Mouse (Mus musculus) Patski (cell line): ENCODE data around the gene Mfsd4b1. TPM values are rescaled to one million over a fixed set of nuclear protein-coding genes. Genes with fewer than 3 reads are reported as not detected.

Experiments used
- ATAC-seq: fragments of 100-300 bp; one replicate; pipeline ENCODE4 v1.8.0; 2021
- CTCF ChIA-PET: fragments of 350-600 bp; sonication (Branson Sonifier 250); formaldehyde crosslinking; loops from one replicate; lab custom pipeline; 2022; ENCODE audit warnings: inconsistent platforms; lab: Charles Lee
- POLR2A ChIA-PET: fragments of 350-600 bp; sonication (Branson Sonifier 250); formaldehyde crosslinking; loops from one replicate; lab custom pipeline; 2022; ENCODE audit warnings: antibody characterized with exemption, inconsistent platforms; lab: Charles Lee
- DNase-seq: peaks from one replicate; pipeline ENCODE4 v3.0.0-alpha.2; 2011; ENCODE audit warnings: low read depth, low spot score
- H3K27me3 ChIP-seq: fragments of 371-371 bp; one replicate; pipeline ENCODE4 v1.5.1; 2021
- CTCF ChIP-seq: fragments of 100-300 bp; IDR thresholded peaks from one replicate; pipeline ENCODE4 v1.5.1; 2021
- in situ Hi-C: fragments of 300-500 bp; cut with MboI; formaldehyde crosslinking; loops from 3 replicates; pipeline ENCODE4 v1.11.1; 2018; ENCODE audit warnings: low pct_unique_long_range_greater_than_20kb, mixed read lengths
- polyA plus RNA-seq: library from polyadenylated mRNA; unstranded; gene quantifications from one replicate; pipeline ENCODE4 v1.2.3, GENCODE M21; 2021

Gene Mfsd4b1
- polyA plus RNA-seq, 1 experiment from 2014 or later, result 2.2 TPM

DNA sequence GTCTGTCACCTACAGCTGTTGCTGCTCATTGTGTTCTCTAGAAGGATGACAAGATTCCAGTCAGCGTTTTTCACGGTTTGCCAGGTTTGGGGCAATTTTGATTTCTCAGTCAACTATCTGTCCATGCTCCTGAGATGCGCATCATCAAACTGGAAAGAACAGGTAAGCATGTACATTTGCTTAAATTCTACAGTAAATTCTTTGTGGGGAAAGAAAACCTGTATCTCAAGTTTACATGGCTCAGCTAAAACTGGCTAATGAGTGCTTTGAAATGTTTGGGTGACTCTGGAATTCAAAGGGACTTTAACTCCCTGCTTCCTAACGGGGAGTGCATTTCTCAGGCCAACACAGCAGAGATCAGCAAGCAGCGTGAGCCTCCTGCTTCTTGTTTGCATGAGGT, 36.9 kb upstream of the Mfsd4b1 start:
- ChIA-PET CTCF (interaction anchor here (1.1 to 14.6 kb wide), 3 partner anchors 34 to 152 kb away, joined by 3 to 138 read pairs (median 6); no protein-coding TSS in a partner anchor), POLR2A (interaction anchor here (0.8 kb wide), 1 partner anchor 170 kb away, joined by 3 read pairs; no protein-coding TSS in a partner anchor)
- in situ Hi-C loops, result no loop called here
- no peak for DNase-seq
- ATAC-seq, result no peak
- H3K27me3 ChIP-seq, result no peaks in the 10 kb centered on the region
- no peak for TF ChIP-seq CTCF

DNA sequence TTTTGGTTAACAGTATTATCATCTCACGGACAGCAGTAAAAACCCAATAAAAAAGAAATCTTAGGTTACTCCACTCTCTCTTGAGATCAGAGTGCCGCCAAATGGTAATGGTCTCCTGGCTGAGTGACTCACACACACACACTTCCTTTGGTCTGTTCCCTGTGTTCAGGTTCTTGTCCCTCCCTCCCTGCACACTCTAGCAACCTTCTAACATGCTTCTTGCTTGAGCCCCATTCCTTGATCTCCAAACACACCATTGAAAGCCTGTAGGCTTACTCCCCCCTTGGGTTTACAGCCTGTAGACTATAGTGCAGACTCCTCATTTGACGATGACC, 33.7 kb upstream of the Mfsd4b1 start:
- ChIA-PET POLR2A (no interaction called here), CTCF (interaction anchor here (14.6 kb wide), 1 partner anchor 155 kb away, joined by 138 read pairs; no protein-coding TSS in a partner anchor)
- DNase-seq (no peak), ATAC-seq (no peak)
- H3K27me3 ChIP-seq, result no peaks in the 10 kb centered on the region
- in situ Hi-C loops, result loop anchor here (5.0 to 10.0 kb wide), 3 partner anchors 86 to 466 kb away; partner anchors contain the start of gene Slc16a10
- no peak for TF ChIP-seq CTCF

DNA sequence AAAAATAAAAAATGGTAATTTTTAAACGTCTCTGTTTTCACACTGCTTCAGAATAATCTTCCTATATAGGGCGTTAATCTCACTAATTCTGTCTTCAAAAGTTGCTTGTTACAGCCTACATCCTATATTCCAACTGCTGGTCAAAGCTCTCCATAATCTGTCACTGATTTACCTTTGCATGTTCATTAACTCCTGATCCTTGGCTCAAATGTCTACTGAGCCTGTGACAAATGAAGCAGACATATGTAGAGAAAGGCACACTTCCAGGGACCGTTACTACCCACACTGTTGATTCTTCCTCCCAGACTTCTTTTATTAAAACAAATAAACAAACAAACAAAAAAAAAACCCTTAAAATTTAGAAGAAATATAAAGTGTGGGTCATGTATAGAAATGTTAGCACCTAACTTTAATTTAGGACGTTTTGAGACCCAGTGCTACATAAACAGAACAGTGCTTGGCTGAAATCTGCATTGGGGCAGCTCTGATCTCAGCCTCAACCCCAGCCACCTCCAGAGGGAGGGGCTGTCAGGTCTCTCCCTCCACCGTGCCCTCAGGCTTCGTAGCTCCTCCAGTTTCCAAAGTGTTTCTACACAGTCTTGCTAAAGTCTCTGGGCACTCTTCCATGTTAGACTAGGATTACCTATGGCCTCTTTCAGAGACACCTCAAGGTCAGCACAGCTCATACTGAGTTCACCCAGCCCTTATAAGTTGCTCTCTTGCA, 33.2 kb upstream of the Mfsd4b1 start:
- H3K27me3 ChIP-seq, result no peaks in the 10 kb centered on the region
- ChIA-PET CTCF (interaction anchor here (14.6 kb wide), 1 partner anchor 156 kb away, joined by 138 read pairs; no protein-coding TSS in a partner anchor), POLR2A (no interaction called here)

DNA sequence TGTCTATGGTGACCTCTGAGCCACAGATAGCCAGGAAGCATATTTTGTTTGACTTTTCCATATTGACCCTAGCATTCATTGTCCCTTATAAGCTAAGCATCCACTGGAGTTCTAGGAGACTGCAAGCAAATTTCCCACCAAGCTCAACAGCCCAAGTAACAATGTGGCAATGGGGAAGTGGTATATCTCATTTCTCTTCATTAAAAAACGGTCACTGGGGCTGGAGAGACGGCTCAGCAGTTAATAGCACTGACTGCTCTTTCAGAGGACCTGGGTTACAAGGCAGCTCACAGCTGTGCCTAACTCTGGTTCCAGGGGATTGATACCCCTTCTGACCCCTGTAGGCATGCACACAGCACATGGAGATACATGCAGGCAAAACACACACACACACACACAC, 32.5 kb upstream of the Mfsd4b1 start:
- no peaks in the 10 kb centered on the region for H3K27me3 ChIP-seq
- no peak for TF ChIP-seq CTCF
- POLR2A ChIA-PET, result no interaction called here
- ATAC-seq, result no peak
- DNase-seq, result no peak
- CTCF ChIA-PET, result interaction anchor here (1.0 to 14.6 kb wide), 2 partner anchors 101 to 156 kb away, joined by 3 to 138 read pairs; no protein-coding TSS in a partner anchor
- in situ Hi-C loops, result loop anchor here (5.0 to 10.0 kb wide), 3 partner anchors 87 to 467 kb away; partner anchors contain the start of gene Slc16a10

More for the DNA sequence above, 33.2 kb upstream of the Mfsd4b1 start:
- in situ Hi-C loops, result loop anchor here (5.0 to 10.0 kb wide), 3 partner anchors 87 to 467 kb away; partner anchors contain the start of gene Slc16a10
- TF ChIP-seq CTCF, result no peak
- no peak for DNase-seq
- ATAC-seq, result no peak

DNA sequence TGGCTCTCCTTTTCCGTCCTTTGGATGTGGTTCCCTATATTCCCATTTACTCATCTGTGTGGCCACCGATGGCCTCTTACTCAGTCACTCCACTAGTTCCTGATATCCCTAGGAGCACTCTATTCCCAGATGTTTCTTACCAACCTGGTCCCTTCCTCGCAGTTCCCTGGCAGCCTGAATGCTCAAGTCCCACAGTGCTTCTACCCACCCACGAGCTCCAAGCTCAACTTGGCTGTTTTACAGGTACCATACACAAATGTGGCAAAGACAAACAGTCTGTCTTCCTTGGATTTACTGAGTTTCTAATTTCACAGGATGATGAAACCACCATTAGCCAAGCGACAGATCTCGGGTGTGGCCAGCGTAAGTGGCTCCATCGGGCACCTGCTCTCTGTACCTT, 29.4 kb upstream of the Mfsd4b1 start:
- TF ChIP-seq CTCF, result no peak
- ATAC-seq (no peak), DNase-seq (no peak)
- ChIA-PET POLR2A (no interaction called here), CTCF (interaction anchor here (1.0 to 14.6 kb wide), 5 partner anchors 20 to 159 kb away, joined by 3 to 138 read pairs (median 7); partner anchors contain the start of gene Mfsd4b1)
- in situ Hi-C loops, result loop anchor here (10.0 kb wide), 2 partner anchors 90 to 470 kb away; partner anchors contain the start of gene Slc16a10
- H3K27me3 ChIP-seq, result no peaks in the 10 kb centered on the region

DNA sequence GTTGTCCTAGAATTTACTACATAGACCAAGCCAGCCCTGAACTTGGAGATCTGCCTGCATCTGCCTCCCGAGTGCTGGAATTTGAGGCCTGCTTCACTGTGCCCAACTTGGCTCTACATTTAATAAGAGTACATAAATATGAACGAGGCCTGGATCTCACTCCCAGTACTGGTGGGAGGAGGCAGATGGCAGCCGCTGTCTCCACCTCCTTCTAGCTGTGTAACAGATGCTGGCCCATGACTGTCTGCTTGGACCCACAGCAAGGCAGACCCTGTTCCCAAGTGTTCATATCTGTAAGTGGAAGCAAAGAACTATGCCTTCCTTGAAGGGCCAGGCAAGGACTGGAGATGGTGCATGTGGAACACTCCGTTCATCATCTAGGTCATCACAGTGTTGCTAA, 28.8 kb upstream of the Mfsd4b1 start:
- H3K27me3 ChIP-seq, result no peaks in the 10 kb centered on the region
- in situ Hi-C loops, result loop anchor here (10.0 kb wide), 2 partner anchors 91 to 471 kb away; partner anchors contain the start of gene Slc16a10
- DNase-seq (no peak), ATAC-seq (no peak)
- TF ChIP-seq CTCF, result no peak
- POLR2A ChIA-PET, result no interaction called here
- CTCF ChIA-PET, result interaction anchor here (0.7 to 14.6 kb wide), 11 partner anchors 15 to 160 kb away, joined by 3 to 138 read pairs (median 3); partner anchors contain the start of gene Mfsd4b1

DNA sequence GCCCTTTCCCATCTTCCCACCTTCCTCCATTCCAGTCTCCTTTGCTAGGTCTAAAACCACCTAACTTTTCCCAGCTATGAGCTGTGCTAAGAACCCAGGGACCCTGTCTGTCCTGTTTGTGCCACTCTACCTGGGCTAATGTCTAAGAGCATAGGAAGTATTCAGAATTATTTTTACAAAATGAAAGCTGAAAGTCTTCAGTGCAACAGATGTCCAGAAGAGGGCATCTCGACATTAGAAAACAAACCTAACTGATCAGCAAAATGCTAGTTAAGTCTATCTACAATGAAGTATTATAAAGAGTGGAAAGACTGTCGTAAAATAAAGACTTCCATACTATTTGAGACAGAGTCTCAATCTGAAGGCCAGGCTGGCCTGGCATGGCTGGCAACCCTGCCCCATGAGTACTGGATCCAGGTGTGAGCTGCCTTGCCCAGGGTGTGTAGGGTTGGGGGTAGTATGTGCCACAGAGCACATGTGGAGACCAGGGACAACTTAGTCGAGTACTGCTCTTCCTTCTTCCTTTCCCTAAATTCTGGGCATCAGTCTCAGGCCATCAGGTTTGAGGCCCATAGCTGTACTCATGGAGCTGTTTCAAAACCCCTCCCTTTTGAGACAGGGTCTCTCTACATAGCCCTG, 28.3 kb upstream of the Mfsd4b1 start:
- in situ Hi-C loops, result loop anchor here (10.0 kb wide), 2 partner anchors 91 to 471 kb away; partner anchors contain the start of gene Slc16a10
- H3K27me3 ChIP-seq, result no peaks in the 10 kb centered on the region
- no peak for DNase-seq
- peak; percentile 69 for TF ChIP-seq CTCF
- ATAC-seq, result no peak
- POLR2A ChIA-PET, result no interaction called here
- CTCF ChIA-PET, result interaction anchor here (0.7 to 14.6 kb wide), 12 partner anchors 10 to 161 kb away, joined by 3 to 138 read pairs (median 3); partner anchors contain the start of gene Mfsd4b1

DNA sequence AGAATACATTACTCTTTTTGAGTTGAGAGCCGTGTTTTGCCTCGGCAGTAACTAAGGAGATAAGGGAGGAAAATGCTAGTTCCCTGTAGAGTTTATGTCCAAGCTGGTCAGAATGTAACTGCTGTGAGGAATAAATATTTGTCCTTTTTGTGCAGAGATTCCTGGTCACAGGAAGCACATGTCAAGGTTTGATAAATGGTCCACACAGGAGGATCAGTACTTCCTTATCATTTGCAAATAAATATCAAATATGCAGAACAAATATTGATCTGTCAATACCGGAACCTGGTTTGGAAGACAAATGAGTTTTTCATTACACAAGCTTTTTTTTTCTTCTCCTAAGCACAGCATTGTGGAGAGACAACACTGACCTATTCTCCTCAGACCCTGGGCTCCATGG, 26.9 kb upstream of the Mfsd4b1 start:
- DNase-seq (no peak), ATAC-seq (no peak)
- CTCF ChIA-PET, result interaction anchor here (0.8 to 14.6 kb wide), 6 partner anchors 9 to 162 kb away, joined by 3 to 138 read pairs (median 5); no protein-coding TSS in a partner anchor
- POLR2A ChIA-PET, result no interaction called here
- TF ChIP-seq CTCF, result no peak
- H3K27me3 ChIP-seq, result no peaks in the 10 kb centered on the region
- in situ Hi-C loops, result loop anchor here (10.0 kb wide), 2 partner anchors 93 to 473 kb away; partner anchors contain the start of gene Slc16a10

DNA sequence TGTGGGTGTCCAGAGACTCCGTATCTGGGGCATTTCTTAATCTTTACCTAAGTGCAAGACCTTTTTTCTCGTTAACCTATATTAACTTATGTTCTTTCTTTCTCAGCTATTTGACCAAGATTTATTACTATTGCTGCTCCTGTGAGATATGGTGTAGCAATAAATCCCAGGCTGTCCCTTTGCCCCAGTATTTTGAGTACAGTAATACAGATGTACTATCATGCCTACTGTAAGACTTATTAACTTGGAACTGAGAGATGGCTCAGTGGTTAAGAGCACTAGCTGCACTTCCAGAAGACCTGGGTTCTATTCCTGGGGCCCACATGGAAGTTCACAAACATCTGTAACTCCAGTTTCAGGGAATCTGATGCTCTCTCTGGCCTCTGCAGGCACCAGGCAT, 25.7 kb upstream of the Mfsd4b1 start:
- in situ Hi-C loops, result loop anchor here (10.0 kb wide), 2 partner anchors 94 to 474 kb away; partner anchors contain the start of gene Slc16a10
- no peak for TF ChIP-seq CTCF
- no peaks in the 10 kb centered on the region for H3K27me3 ChIP-seq
- DNase-seq (no peak), ATAC-seq (no peak)
- ChIA-PET POLR2A (no interaction called here), CTCF (interaction anchor here (1.4 to 14.6 kb wide), 3 partner anchors 9 to 163 kb away, joined by 5 to 138 read pairs (median 5); no protein-coding TSS in a partner anchor)

DNA sequence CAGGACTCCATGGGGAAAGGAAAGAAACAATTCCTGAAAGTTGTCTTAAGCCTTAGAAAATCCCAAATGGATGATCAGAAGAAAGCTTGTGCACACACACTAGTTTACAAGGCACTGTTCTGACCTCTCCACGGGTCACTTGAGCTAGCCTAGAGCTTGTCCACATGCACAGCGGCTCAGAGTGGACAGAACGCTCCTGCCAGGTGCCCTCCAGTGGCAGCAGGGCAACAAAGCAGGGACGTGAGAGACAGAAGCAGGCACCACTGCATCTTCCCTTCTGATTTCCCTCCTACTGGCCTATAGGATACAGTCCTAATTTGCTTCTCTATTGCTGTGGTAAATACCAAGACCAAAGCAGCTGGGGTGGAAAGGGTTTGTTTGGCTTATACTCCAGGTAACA, 16.3 kb upstream of the Mfsd4b1 start:
- TF ChIP-seq CTCF, result peak; percentile 74
- ChIA-PET POLR2A (interaction anchor here (0.5 kb wide), 1 partner anchor 39 kb away, joined by 4 read pairs; no protein-coding TSS in a partner anchor), CTCF (interaction anchor here (1.1 to 4.0 kb wide), 10 partner anchors 10 to 171 kb away, joined by 3 to 36 read pairs (median 4); partner anchors contain the start of genes Mfsd4b1 and Mfsd4b3)
- in situ Hi-C loops, result no loop called here
- no peak for DNase-seq
- ATAC-seq, result no peak
- no peaks in the 10 kb centered on the region for H3K27me3 ChIP-seq
